Mouse (Mus musculus) heart, postnatal 10 days (tissue): Measurements from ENCODE around the gene Obp2a. TPM values are rescaled to one million over a fixed set of nuclear protein-coding genes. Genes with fewer than 3 reads are reported as not detected.
A peak's percentile ranks its signal among the peaks of the same experiment; 100 is the strongest.
"Not testable (repeated sequence)": the region's sequence is repeated elsewhere in the genome, so short reads cannot be mapped to it uniquely, and the experiment has no call there.

Source experiments
- DNase-seq, 2 experiments: peaks; one replicate each; pipeline ENCODE4 v3.0.0; 2021
- intact Hi-C: fragments of 180-260 bp; cut with DNase I; formaldehyde crosslinking; loops from one replicate; pipeline ENCODE4 v1.15.1; 2025
- total RNA-seq, 2 experiments: library from RNA; stranded (reverse); gene quantifications; 2 replicates each; pipeline ENCODE4 v1.2.3; 2021

Gene Obp2a
- total RNA-seq: not detected

GRCm38 (mm10) chr2:25699743-25700142 lies at the start of gene Obp2a:
Gene Obp2a, plus strand, starts transcription at chr2:25700043.
- intact Hi-C loops: loop anchor here (2.0 kb wide), 1 partner anchor 53 kb away; no protein-coding TSS in a partner anchor
- DNase-seq: not testable (repeated sequence)

- intact Hi-C loops: no loop called here
- DNase-seq: no peak
Measured at GRCm38 (mm10) chr2:25652902-25653301, 46.9 kb upstream of the Obp2a start, which contains the start of gene Lcn8. Gene Lcn8, plus strand, starts transcription at chr2:25653120.

- no peak for DNase-seq
- intact Hi-C loops: no loop called here
Measured at GRCm38 (mm10) chr2:25654502-25654901, 45.3 kb upstream of the Obp2a start.

- intact Hi-C loops: no loop called here
- peak; percentile 65 to 66 for DNase-seq
Measured at GRCm38 (mm10) chr2:25656691-25657090, 43.2 kb upstream of the Obp2a start.

- peak; percentile 34 to 40 for DNase-seq
- intact Hi-C loops: no loop called here
Measured at GRCm38 (mm10) chr2:25657246-25657645, 42.6 kb upstream of the Obp2a start.

- intact Hi-C loops: no loop called here
Measured at GRCm38 (mm10) chr2:25657652-25658051, 42.2 kb upstream of the Obp2a start, which contains the start of gene Lcn5. Gene Lcn5, plus strand, starts transcription at chr2:25657952.

GRCm38 (mm10) chr2:25660279-25660678 lies 39.6 kb upstream of the Obp2a start:
- peak; percentile 26 to 33 for DNase-seq

More at GRCm38 (mm10) chr2:25657652-25658051, 42.2 kb upstream of the Obp2a start, which contains the start of gene Lcn5:
- DNase-seq: no peak

GRCm38 (mm10) chr2:25661245-25661970 lies 38.4 kb upstream of the Obp2a start:
- intact Hi-C loops: no loop called here
- DNase-seq: peak; percentile 12 to 22

More at GRCm38 (mm10) chr2:25660279-25660678, 39.6 kb upstream of the Obp2a start:
- intact Hi-C loops: no loop called here

GRCm38 (mm10) chr2:25663511-25663910 lies 36.3 kb upstream of the Obp2a start:
- intact Hi-C loops: no loop called here
- peak; percentile 55 to 72 for DNase-seq

GRCm38 (mm10) chr2:25664125-25664524 lies 35.7 kb upstream of the Obp2a start:
- intact Hi-C loops: no loop called here
- no peak for DNase-seq

GRCm38 (mm10) chr2:25666516-25666915 lies 33.3 kb upstream of the Obp2a start:
- intact Hi-C loops: no loop called here
- no peak for DNase-seq

- no peak for DNase-seq
- intact Hi-C loops: no loop called here
Measured at GRCm38 (mm10) chr2:25676486-25676885, 23.4 kb upstream of the Obp2a start, which contains the start of gene Lcn6. Gene Lcn6, plus strand, starts transcription at chr2:25676786.

GRCm38 (mm10) chr2:25679559-25679958 lies 20.3 kb upstream of the Obp2a start:
- intact Hi-C loops: no loop called here
- DNase-seq: no peak

GRCm38 (mm10) chr2:25682426-25682825 lies 17.4 kb upstream of the Obp2a start, which contains the start of gene Lcn10:
Gene Lcn10, plus strand, starts transcription at chr2:25682726.
- intact Hi-C loops: no loop called here
- DNase-seq: no peak

- intact Hi-C loops: no loop called here
- DNase-seq: no peak
Measured at GRCm38 (mm10) chr2:25686941-25687340, 12.9 kb upstream of the Obp2a start.

GRCm38 (mm10) chr2:25694605-25695004 lies 5.2 kb upstream of the Obp2a start:
- peak; percentile 70 to 83 for DNase-seq
- intact Hi-C loops: no loop called here

- intact Hi-C loops: no loop called here
- DNase-seq: no peak
Measured at GRCm38 (mm10) chr2:25696951-25697350, 2.9 kb upstream of the Obp2a start.

- intact Hi-C loops: loop anchor here (2.0 kb wide), 1 partner anchor 54 kb away; no protein-coding TSS in a partner anchor
- DNase-seq: no peak
Measured at GRCm38 (mm10) chr2:25698696-25699095, 1.1 kb upstream of the Obp2a start.

GRCm38 (mm10) chr2:25701001-25701400 lies 1.2 kb downstream of the Obp2a start:
- intact Hi-C loops: no loop called here
- peak in 1 of 2 experiments; percentile 16 for DNase-seq

- DNase-seq: no peak
- intact Hi-C loops: no loop called here
Measured at GRCm38 (mm10) chr2:25703706-25704105, 3.9 kb downstream of the Obp2a start.

- intact Hi-C loops: no loop called here
- DNase-seq: peak; percentile 84 to 85
Measured at GRCm38 (mm10) chr2:25706643-25707481, 7.0 kb downstream of the Obp2a start, which contains the start of gene Bmyc. Gene Bmyc, plus strand, starts transcription at chr2:25706739.
